8 mouse cellular contexts compared by ENCODE assay signal in genomic region chr4:46463130-46463830, GRCm38 (mm10). TPM values are rescaled to one million over a fixed set of nuclear protein-coding genes. Genes with fewer than 3 reads are reported as not detected.
DNase-seq lines count a peak whose midpoint lies in the region; ATAC-seq and TF ChIP-seq lines count a peak whose summit lies in the region.

No protein-coding gene starts in this region.

- TF ChIP-seq POLR2A in brain, embryonic 14.5 days (IDR thresholded peaks at IDR 0.05; ENCODE audit: borderline replicate concordance, extremely low read depth, insufficient read depth, insufficient read length, poor library complexity, severe bottlenecking) = no peak
- TF ChIP-seq POLR2A in myocyte (IDR thresholded peaks at IDR 0.05; ENCODE audit: insufficient read length, low read depth) = no peak

- peaks cover 93% of the 10 kb centered on the region for H3K79me2 ChIP-seq in myocyte (ENCODE audit: control insufficient read depth, insufficient read depth)

- peak; percentile 31; the same call in 1 of the 2 replicates for TF ChIP-seq CTCF in E14TG2a.4 (conservative IDR thresholded peaks at IDR 0.05; ENCODE audit: low read length)
- peak; percentile 58; the same call in 1 of the 2 replicates for TF ChIP-seq CTCF in brain, embryonic 14.5 days (IDR thresholded peaks at IDR 0.05; ENCODE audit: borderline replicate concordance, extremely low read depth, insufficient read depth, insufficient read length)

- H3K9ac ChIP-seq in kidney, embryonic 14.5 days (ENCODE audit: low read depth, low read length) = no peak overlapping the region

- no peak overlapping the region for H3ac ChIP-seq in myocyte (ENCODE audit: control insufficient read depth, insufficient read length)

- H3K4me2 ChIP-seq in kidney, embryonic 14.5 days (replicated peaks; ENCODE audit: low read depth, low read length) = no peak overlapping the region
- H3K4me2 ChIP-seq in myocyte (ENCODE audit: low read depth) = peak overlapping the region; percentile 48

- H3K4me1 ChIP-seq in kidney, embryonic 14.5 days (ENCODE audit: control insufficient read depth, insufficient read depth, low read length) = no peaks in the 10 kb centered on the region
- peaks cover 94% of the 10 kb centered on the region for H3K4me1 ChIP-seq in E14TG2a.4 (replicated peaks; ENCODE audit: low read depth, low read length)

- DNase-seq in kidney, adult 9 months = peak; percentile 39
- DNase-seq in brain, embryonic 14.5 days (ENCODE audit: low read depth) = peak; percentile 61
- DNase-seq in kidney, postnatal 10 days = peak; percentile 66
- DNase-seq in frontal cortex, postnatal 14 days (ENCODE audit: low spot score in 2 of 2) = no peak
- DNase-seq in layer of hippocampus, adult 9-10 months (ENCODE audit: low spot score) = no peak

- H3K27ac ChIP-seq in kidney, embryonic 14.5 days (ENCODE audit: low read depth, low read length) = no peak overlapping the region

- H3K36me3 ChIP-seq in kidney, embryonic 14.5 days (ENCODE audit: control insufficient read depth, insufficient read depth, low read length) = peaks cover 81% of the 10 kb centered on the region
- H3K36me3 ChIP-seq in E14TG2a.4 (ENCODE audit: insufficient read depth, low read length) (peaks cover 100% of the 10 kb centered on the region), myocyte (ENCODE audit: control insufficient read depth, insufficient read depth) (peaks cover 54% of the 10 kb centered on the region)

- no peaks in the 10 kb centered on the region for H3K27me3 ChIP-seq in kidney, embryonic 14.5 days (ENCODE audit: control insufficient read depth, insufficient read depth, low read length)
- H3K27me3 ChIP-seq in E14TG2a.4 (ENCODE audit: insufficient read depth, low read length) = no peaks in the 10 kb centered on the region
- H3K27me3 ChIP-seq in myocyte (ENCODE audit: control insufficient read depth, insufficient read depth, insufficient read length) = no peaks in the 10 kb centered on the region

- ATAC-seq in kidney, embryonic 14.5 days (ENCODE audit: low FRiP score, low TSS enrichment) = no peak

- H3K9me3 ChIP-seq in kidney, embryonic 14.5 days (ENCODE audit: control insufficient read depth, low read length) = no peaks in the 10 kb centered on the region
- H3K9me3 ChIP-seq in E14TG2a.4 (ENCODE audit: low read length) = no peaks in the 10 kb centered on the region

- 78% methylated on average over 7 of the region's 7 CpGs for WGBS in kidney, embryonic 14.5 days

- H3K4me3 ChIP-seq in kidney, embryonic 14.5 days (ENCODE audit: low read length) = no peak overlapping the region
- H3K4me3 ChIP-seq in E14TG2a.4 (replicated peaks; ENCODE audit: low read length) (no peak overlapping the region), myocyte (no peak overlapping the region)

TF ChIP-seq in myocyte, 11 proteins besides CTCF, POLR2A, EP300 and RAD21:
- TF ChIP-seq E2F4 (IDR thresholded peaks at IDR 0.05; ENCODE audit: insufficient read depth) (no peak), TCF3 (IDR thresholded peaks at IDR 0.05; ENCODE audit: insufficient read length, low read depth) (no peak), MYOD1 (IDR thresholded peaks at IDR 0.05; ENCODE audit: control insufficient read depth in 1 of 3, insufficient read length in 2 of 3, low read depth in 2 of 3) (no peak), MYOG (IDR thresholded peaks at IDR 0.05; ENCODE audit: control insufficient read depth in 1 of 3, insufficient read depth in 1 of 3, insufficient read length in 2 of 3, low read depth in 2 of 3) (no peak), POLR2AphosphoS2 (IDR thresholded peaks at IDR 0.05; ENCODE audit: insufficient read length, low read depth) (no peak), USF1 (IDR thresholded peaks at IDR 0.05; ENCODE audit: low read depth) (no peak), REST (IDR thresholded peaks at IDR 0.05; ENCODE audit: insufficient read depth, insufficient read length) (no peak), CEBPB (IDR thresholded peaks at IDR 0.05; ENCODE audit: insufficient read depth, poor library complexity, severe bottlenecking) (no peak), TCF12 (IDR thresholded peaks at IDR 0.05; ENCODE audit: insufficient read depth, poor library complexity, severe bottlenecking) (no peak), MAX (IDR thresholded peaks at IDR 0.05; ENCODE audit: low read depth) (no peak), SRF (IDR thresholded peaks at IDR 0.05; ENCODE audit: control insufficient read depth, insufficient read length, low read depth) (no peak)

RNA-seq across cellular contexts. Expression of gene Anp32b, which starts 12.6 kb away (rescaled TPM):
- 378 and 408 TPM in 2 replicates for polyA plus RNA-seq in kidney, embryonic 14.5 days (2014; fragmentation: Nextera tagmentation; extraction: Ambion mirVana)
- 28.6 and 65.2 TPM in 2 replicates for polyA plus RNA-seq in brain, embryonic 14.5 days (2012; rRNA removed)
- polyA plus RNA-seq in myocyte (2012; fragmentation: generic; extraction: Trizol) = 228 TPM

RNA-seq across cellular contexts. Expression of gene Nans, which starts 25.8 kb away (rescaled TPM):
- polyA plus RNA-seq in kidney, embryonic 14.5 days (2014; fragmentation: Nextera tagmentation; extraction: Ambion mirVana) = 64.0 and 65.8 TPM in 2 replicates
- 63.7 and 64.8 TPM in 2 replicates for polyA plus RNA-seq in brain, embryonic 14.5 days (2012; rRNA removed)
- 62.3 TPM for polyA plus RNA-seq in myocyte (2012; fragmentation: generic; extraction: Trizol)

RNA-seq across cellular contexts. Expression of gene Hemgn, which starts 50.0 kb away (rescaled TPM):
- 0.57 and 0.73 TPM in 2 replicates for polyA plus RNA-seq in kidney, embryonic 14.5 days (2014; fragmentation: Nextera tagmentation; extraction: Ambion mirVana)
- polyA plus RNA-seq in brain, embryonic 14.5 days (2012; rRNA removed) = 0.08 and 0.30 TPM in 2 replicates
- not detected for polyA plus RNA-seq in myocyte (2012; fragmentation: generic; extraction: Trizol)

Comparison
In these comparisons a context has a peak if more than half of its experiments do, and no peak if none do; other contexts are left out.
1. DNase-seq: peak in kidney, adult 9 months (single experiment), brain, embryonic 14.5 days (single experiment) and kidney, postnatal 10 days (single experiment); none in frontal cortex, postnatal 14 days (0 of 2) and layer of hippocampus, adult 9-10 months (single experiment).